Mouse (Mus musculus) liver, adult 2 months (tissue): ENCODE measurements around the gene 4933406M09Rik. TPM values are rescaled to one million over a fixed set of nuclear protein-coding genes. Genes with fewer than 3 reads are reported as not detected.

ENCODE experiments used
- DNase-seq: peaks from one replicate; pipeline ENCODE4 v3.0.0-alpha.2; 2011; ENCODE audit warnings: low read depth, low spot score; ENCODE audit errors: extremely low read depth
- H3K27ac ChIP-seq: fragments of 200-500 bp; replicated peaks from 2 replicates; pipeline ENCODE4 v1.5.1; 2012; ENCODE audit warnings: low read depth, mild to moderate bottlenecking, control low read depth, inconsistent platforms, low read length; ENCODE audit not compliant: insufficient read depth
- H3K27me3 ChIP-seq: fragments of 200-500 bp; 2 replicates; pipeline ENCODE4 v1.6.1; 2012; ENCODE audit warnings: mild to moderate bottlenecking, moderate library complexity, low read length, inconsistent platforms; ENCODE audit not compliant: control insufficient read depth, insufficient read depth
- H3K36me3 ChIP-seq: fragments of 200-500 bp; 2 replicates; pipeline ENCODE4 v1.6.1; 2012; ENCODE audit warnings: low read length, inconsistent platforms; ENCODE audit not compliant: control insufficient read depth, insufficient read depth
- H3K4me1 ChIP-seq: fragments of 200-500 bp; 2 replicates; pipeline ENCODE4 v1.6.1; 2011; ENCODE audit warnings: low read length; ENCODE audit not compliant: control insufficient read depth, insufficient read depth
- H3K4me3 ChIP-seq: fragments of 200-500 bp; 2 replicates; pipeline ENCODE4 v1.5.1; 2011; ENCODE audit warnings: low read depth, mild to moderate bottlenecking, control low read depth, low read length, moderate library complexity; ENCODE audit not compliant: insufficient read depth
- H3K79me2 ChIP-seq: fragments of 200-500 bp; 2 replicates; pipeline ENCODE4 v1.6.1; 2012; ENCODE audit warnings: inconsistent platforms, mild to moderate bottlenecking, low read length, moderate library complexity; ENCODE audit not compliant: control insufficient read depth, insufficient read depth
- H3K9ac ChIP-seq: fragments of 200-500 bp; 2 replicates; pipeline ENCODE4 v1.6.1; 2012; ENCODE audit warnings: low read depth, mild to moderate bottlenecking, control low read depth, inconsistent platforms, low read length
- CTCF ChIP-seq: fragments of 200-500 bp; IDR thresholded peaks from 2 replicates; pipeline ENCODE4 v1.5.1; 2011; ENCODE audit warnings: low read depth, low read length, control low read depth
- POLR2A ChIP-seq: fragments of 200-500 bp; IDR thresholded peaks from 2 replicates; pipeline ENCODE4 v1.6.1; 2011; ENCODE audit warnings: low read length, control low read depth; ENCODE audit not compliant: insufficient read depth; ENCODE audit errors: extremely low read depth
- WGBS: fragments of 180-500 bp; shearing (Covaris S2); methylation state at CpG from one replicate; pipeline ENCODE4 v1.1.7; 2018; 5-methylcytosine and 5-hydroxymethylcytosine counted together
- polyA plus RNA-seq: library from polyadenylated mRNA; depleted of rRNA; stranded (reverse); fragments of >200 nt; gene quantifications from 2 replicates; pipeline ENCODE4 v1.2.3, GENCODE M21; 2012; rRNA removed
- total RNA-seq: library from RNA; depleted of rRNA; stranded (reverse); fragments of >200 nt; gene quantifications from 2 replicates; pipeline ENCODE4 v1.2.3, GENCODE M21; 2014; rRNA removed

Gene 4933406M09Rik
- total and polyA plus RNA-seq, 2 experiments, result not detected

GRCm38 (mm10) chr1:134423911-134424310 lies 38.2 kb downstream of the 4933406M09Rik start:
- no peaks in the 10 kb centered on the region for H3K27me3 ChIP-seq
- H3K4me1 ChIP-seq, result peaks cover 16% of the 10 kb centered on the region
- no peak overlapping the region for H3K27ac ChIP-seq
- H3K36me3 ChIP-seq, result peaks cover 56% of the 10 kb centered on the region
- DNase-seq, result no peak
- no peak overlapping the region for H3K4me3 ChIP-seq
- no peak for TF ChIP-seq POLR2A
- TF ChIP-seq CTCF, result no peak
- no peak overlapping the region for H3K9ac ChIP-seq
- peaks cover 16% of the 10 kb centered on the region for H3K79me2 ChIP-seq
- 80% methylated on average over 10 of the region's 10 CpGs for WGBS

GRCm38 (mm10) chr1:134426289-134426688 lies 40.5 kb downstream of the 4933406M09Rik start:
- no peak overlapping the region for H3K9ac ChIP-seq
- no peak overlapping the region for H3K4me3 ChIP-seq

GRCm38 (mm10) chr1:134433002-134433401 lies 47.3 kb downstream of the 4933406M09Rik start:
- Histone ChIP-seq H3K4me3 (no peak overlapping the region), H3K27ac (no peak overlapping the region), H3K9ac (no peak overlapping the region), H3K27me3 (no peaks in the 10 kb centered on the region), H3K4me1 (no peaks in the 10 kb centered on the region), H3K36me3 (peaks cover 35% of the 10 kb centered on the region), H3K79me2 (no peaks in the 10 kb centered on the region)
- TF ChIP-seq POLR2A (no peak), CTCF (no peak)
- 88% methylated on average over 10 of the region's 10 CpGs for WGBS
- no peak for DNase-seq

More at GRCm38 (mm10) chr1:134426289-134426688, 40.5 kb downstream of the 4933406M09Rik start:
- Histone ChIP-seq H3K36me3 (peaks cover 70% of the 10 kb centered on the region), H3K27ac (no peak overlapping the region), H3K79me2 (peaks cover 5% of the 10 kb centered on the region; the same call in 1 of the 2 replicates), H3K27me3 (no peaks in the 10 kb centered on the region), H3K4me1 (no peaks in the 10 kb centered on the region)
- DNase-seq, result no peak
- 79% methylated on average over 5 of the region's 5 CpGs for WGBS
- TF ChIP-seq CTCF (no peak), POLR2A (no peak)

GRCm38 (mm10) chr1:134433473-134433872 lies 47.7 kb downstream of the 4933406M09Rik start:
- Histone ChIP-seq H3K4me3 (no peak overlapping the region), H3K79me2 (no peaks in the 10 kb centered on the region), H3K36me3 (peaks cover 30% of the 10 kb centered on the region), H3K9ac (no peak overlapping the region), H3K4me1 (no peaks in the 10 kb centered on the region), H3K27me3 (no peaks in the 10 kb centered on the region), H3K27ac (no peak overlapping the region)
- DNase-seq, result no peak
- 88% methylated on average over 4 of the region's 4 CpGs for WGBS
- TF ChIP-seq POLR2A, result no peak
- no peak for TF ChIP-seq CTCF

- no peak overlapping the region for H3K9ac ChIP-seq
- no peaks in the 10 kb centered on the region for H3K79me2 ChIP-seq
- TF ChIP-seq CTCF, result peak; percentile 28; the same call in 1 of the 2 replicates
- TF ChIP-seq POLR2A, result no peak
- no peaks in the 10 kb centered on the region for H3K4me1 ChIP-seq
- H3K27me3 ChIP-seq, result no peaks in the 10 kb centered on the region
- peaks cover 16% of the 10 kb centered on the region; the same call in 1 of the 2 replicates for H3K36me3 ChIP-seq
- H3K27ac ChIP-seq, result no peak overlapping the region
- no peak for DNase-seq
- H3K4me3 ChIP-seq, result no peak overlapping the region
- WGBS, result 59% methylated on average over 4 of the region's 4 CpGs
These were observed 49.7 kb downstream of the 4933406M09Rik start for GRCm38 (mm10) chr1:134435414-134435813.

GRCm38 (mm10) chr1:134440437-134440836 lies 54.7 kb downstream of the 4933406M09Rik start:
- H3K4me3 ChIP-seq, result no peak overlapping the region
- H3K36me3 ChIP-seq, result no peaks in the 10 kb centered on the region
- no peak overlapping the region for H3K9ac ChIP-seq
- H3K4me1 ChIP-seq, result no peaks in the 10 kb centered on the region
- no peak overlapping the region for H3K27ac ChIP-seq
- TF ChIP-seq CTCF (no peak), POLR2A (no peak)
- no peak for DNase-seq
- H3K27me3 ChIP-seq, result no peaks in the 10 kb centered on the region
- no peaks in the 10 kb centered on the region for H3K79me2 ChIP-seq
- 82% methylated on average over 6 of the region's 6 CpGs for WGBS

Other genes starting within 250 kb of the 4933406M09Rik start
- gene Chil1, start 203.8 kb upstream of the 4933406M09Rik start, total RNA-seq, result 0.09 and 0.27 TPM in 2 replicates
- gene Chil1, start 203.8 kb upstream of the 4933406M09Rik start, polyA plus RNA-seq, result 0.30 and 0.34 TPM in 2 replicates
- gene Mybph, start 192.5 kb upstream of the 4933406M09Rik start, total RNA-seq, result not detected in 2 replicates
- gene Mybph, start 192.5 kb upstream of the 4933406M09Rik start, polyA plus RNA-seq, result not detected in 2 replicates
- 3.2 and 6.6 TPM in 2 replicates for gene Adora1, start 150.5 kb upstream of the 4933406M09Rik start, total RNA-seq
- gene Adora1, start 150.5 kb upstream of the 4933406M09Rik start, polyA plus RNA-seq, result 17.0 and 27.2 TPM in 2 replicates
- not detected in 2 replicates for gene Myog, start 96.0 kb upstream of the 4933406M09Rik start, total RNA-seq
- gene Myog, start 96.0 kb upstream of the 4933406M09Rik start, polyA plus RNA-seq, result not detected in 2 replicates
- gene Ppfia4, start 53.0 kb upstream of the 4933406M09Rik start, total RNA-seq, result 0.46 and 0.67 TPM in 2 replicates
- 0.78 and 1.4 TPM in 2 replicates for gene Ppfia4, start 53.0 kb upstream of the 4933406M09Rik start, polyA plus RNA-seq
- 152 and 153 TPM in 2 replicates for gene Tmem183a, start 24.0 kb upstream of the 4933406M09Rik start, total RNA-seq
- 130 and 152 TPM in 2 replicates for gene Tmem183a, start 24.0 kb upstream of the 4933406M09Rik start, polyA plus RNA-seq
- gene Cyb5r1, start 19.6 kb downstream of the 4933406M09Rik start, total RNA-seq, result 4.5 and 4.7 TPM in 2 replicates
- 8.3 and 16.3 TPM in 2 replicates for gene Cyb5r1, start 19.6 kb downstream of the 4933406M09Rik start, polyA plus RNA-seq
- 71.5 and 81.2 TPM in 2 replicates for gene Adipor1, start 29.4 kb downstream of the 4933406M09Rik start, total RNA-seq
- 92.7 and 105 TPM in 2 replicates for gene Adipor1, start 29.4 kb downstream of the 4933406M09Rik start, polyA plus RNA-seq
- gene Klhl12, start 69.6 kb downstream of the 4933406M09Rik start, total RNA-seq, result 8.8 and 9.9 TPM in 2 replicates
- 4.5 and 5.1 TPM in 2 replicates for gene Klhl12, start 69.6 kb downstream of the 4933406M09Rik start, polyA plus RNA-seq
- gene Rabif, start 108.7 kb downstream of the 4933406M09Rik start, total RNA-seq, result 5.9 and 6.9 TPM in 2 replicates
- gene Rabif, start 108.7 kb downstream of the 4933406M09Rik start, polyA plus RNA-seq, result 9.8 and 10.6 TPM in 2 replicates
- gene Mgat4e, start 163.7 kb downstream of the 4933406M09Rik start, total RNA-seq, result not detected in 2 replicates
- not detected in 2 replicates for gene Mgat4e, start 163.7 kb downstream of the 4933406M09Rik start, polyA plus RNA-seq
- 9.2 and 9.3 TPM in 2 replicates for gene Kdm5b, start 174.2 kb downstream of the 4933406M09Rik start, total RNA-seq
- 4.0 and 6.8 TPM in 2 replicates for gene Kdm5b, start 174.2 kb downstream of the 4933406M09Rik start, polyA plus RNA-seq